Mouse (Mus musculus): ENCODE measurements around the gene Skor1. TPM values are rescaled to one million over a fixed set of nuclear protein-coding genes. Genes with fewer than 3 reads are reported as not detected.
A peak's percentile ranks its signal among the peaks of the same experiment; 100 is the strongest.

The Skor1 gene
- under 1 TPM; 0.10 to 0.15 TPM for total RNA-seq (2021)

GRCm38 (mm10) chr9:63148410-63149371, at the start of gene Skor1:
TSS of gene Skor1 (minus strand) at chr9:63148961.
- no peak for DNase-seq

- peak in 1 of 2 experiments; percentile 10 for DNase-seq
Measured at GRCm38 (mm10) chr9:63197252-63197651, 48.5 kb upstream of the Skor1 start.

- DNase-seq = no peak
Measured at GRCm38 (mm10) chr9:63196114-63196682, 47.4 kb upstream of the Skor1 start.

- no peak for DNase-seq
Measured at GRCm38 (mm10) chr9:63195523-63195922, 46.8 kb upstream of the Skor1 start.

- DNase-seq = no peak
Measured at GRCm38 (mm10) chr9:63194791-63195190, 46.0 kb upstream of the Skor1 start.

- no peak for DNase-seq
Measured at GRCm38 (mm10) chr9:63192809-63193208, 44.0 kb upstream of the Skor1 start.

GRCm38 (mm10) chr9:63187310-63187709, 38.5 kb upstream of the Skor1 start:
- no peak for DNase-seq

- no peak for DNase-seq
Measured at GRCm38 (mm10) chr9:63185249-63185648, 36.5 kb upstream of the Skor1 start.

- no peak for DNase-seq
Measured at GRCm38 (mm10) chr9:63183864-63184263, 35.1 kb upstream of the Skor1 start.

- no peak for DNase-seq
Measured at GRCm38 (mm10) chr9:63182306-63182960, 33.7 kb upstream of the Skor1 start.

GRCm38 (mm10) chr9:63181337-63182178, 32.8 kb upstream of the Skor1 start:
- DNase-seq = no peak

- DNase-seq = no peak
Measured at GRCm38 (mm10) chr9:63178296-63178695, 29.5 kb upstream of the Skor1 start.

GRCm38 (mm10) chr9:63174001-63174721, 25.4 kb upstream of the Skor1 start:
- DNase-seq = no peak

GRCm38 (mm10) chr9:63171951-63172350, 23.2 kb upstream of the Skor1 start:
- DNase-seq = no peak

- no peak for DNase-seq
Measured at GRCm38 (mm10) chr9:63169127-63169526, 20.4 kb upstream of the Skor1 start.

GRCm38 (mm10) chr9:63165070-63165469, 16.3 kb upstream of the Skor1 start:
- no peak for DNase-seq

- DNase-seq = no peak
Measured at GRCm38 (mm10) chr9:63163756-63164155, 15.0 kb upstream of the Skor1 start.

GRCm38 (mm10) chr9:63151949-63152348, 3.2 kb upstream of the Skor1 start:
- DNase-seq = no peak

GRCm38 (mm10) chr9:63151072-63151870, 2.5 kb upstream of the Skor1 start:
- DNase-seq = no peak

GRCm38 (mm10) chr9:63150086-63150800, 1.5 kb upstream of the Skor1 start:
- DNase-seq = no peak

Measured in layer of hippocampus, postnatal 36 days (tissue).